Mouse (Mus musculus) CH12.LX (cell line): Measurements from ENCODE around the gene Plekhm3. TPM values are rescaled to one million over a fixed set of nuclear protein-coding genes. Genes with fewer than 3 reads are reported as not detected.

Experiments used
- DNase-seq: peaks from one replicate; pipeline ENCODE4 v3.0.0-alpha.2; 2013; ENCODE audit errors: extremely low read depth
- H3K27ac ChIP-seq: 2 replicates; pipeline ENCODE4 v1.5.1; 2012; ENCODE audit warnings: low read depth, mild to moderate bottlenecking, control low read depth, moderate library complexity; ENCODE audit not compliant: insufficient read depth
- H3K27me3 ChIP-seq: replicated peaks from 2 replicates; pipeline ENCODE3; 2012; ENCODE audit warnings: inconsistent platforms
- H3K36me3 ChIP-seq, 2 experiments: replicated peaks in 1 of 2; 2 replicates each; pipeline versions ENCODE3 to v1.6.1; 2012; ENCODE audit warnings: inconsistent platforms in 1 of 2, low read length in 1 of 2, mild to moderate bottlenecking in 1 of 2, mixed read lengths in 1 of 2, moderate library complexity in 1 of 2; ENCODE audit not compliant: control insufficient read depth in 1 of 2, insufficient read depth in 1 of 2
- H3K4me1 ChIP-seq, 2 experiments: 2 replicates each; pipeline ENCODE4 v1.6.1; 2012; ENCODE audit warnings: inconsistent platforms in 1 of 2, moderate library complexity in 1 of 2; ENCODE audit not compliant: insufficient read depth in 2 of 2, control insufficient read depth in 1 of 2
- H3K4me2 ChIP-seq: 2 replicates; pipeline ENCODE4 v1.6.1; 2012; ENCODE audit warnings: low read depth, mild to moderate bottlenecking, control low read depth; ENCODE audit not compliant: poor library complexity, insufficient read depth, severe bottlenecking
- H3K4me3 ChIP-seq, 3 experiments: fragments of 150-350 bp in 1 of 3; sonication (generic) in 1 of 3; replicated peaks in 1 of 3; 2 replicates each; pipeline versions ENCODE3 to v1.5.1; 2011 to 2012; ENCODE audit warnings: low read depth in 2 of 3, low read length in 2 of 3, mild to moderate bottlenecking in 2 of 3, moderate library complexity in 2 of 3, control low read depth in 1 of 3, improper control_type of control experiment in 1 of 3, inconsistent platforms in 1 of 3, mixed read lengths in 1 of 3; ENCODE audit not compliant: poor library complexity in 1 of 3
- H3K79me2 ChIP-seq: replicated peaks from 2 replicates; pipeline ENCODE4 v1.6.1; 2012; ENCODE audit warnings: mild to moderate bottlenecking, moderate library complexity; ENCODE audit not compliant: control insufficient read depth, poor library complexity, insufficient read depth, severe bottlenecking; ENCODE audit errors: extremely low read depth
- H3K9ac ChIP-seq: 2 replicates; pipeline ENCODE4 v1.6.1; 2012; ENCODE audit warnings: low read depth, mild to moderate bottlenecking, control low read depth, moderate library complexity; ENCODE audit not compliant: insufficient read depth
- H3K9me3 ChIP-seq: replicated peaks from 2 replicates; pipeline ENCODE3; 2012; ENCODE audit warnings: low read length, inconsistent platforms, mixed read lengths
- BHLHE40 ChIP-seq: IDR thresholded peaks from 2 replicates; pipeline ENCODE4 v1.6.1; 2011; ENCODE audit warnings: mild to moderate bottlenecking, low read depth, low read length, improper control_type of control experiment
- CHD1 ChIP-seq: IDR thresholded peaks from 2 replicates; pipeline ENCODE4 v1.6.1; 2012; ENCODE audit warnings: low read depth, low read length, improper control_type of control experiment, inconsistent platforms
- E2F4 ChIP-seq: IDR thresholded peaks from 2 replicates; pipeline ENCODE4 v1.6.1; 2011; ENCODE audit warnings: low read depth, low read length, improper control_type of control experiment; ENCODE audit not compliant: insufficient replicate concordance
- ELF1 ChIP-seq: IDR thresholded peaks from 2 replicates; pipeline ENCODE4 v1.6.1; 2014; ENCODE audit warnings: low read depth, mild to moderate bottlenecking, inconsistent platforms, low read length, improper control_type of control experiment
- EP300 ChIP-seq: IDR thresholded peaks from 2 replicates; pipeline ENCODE4 v1.6.1; 2011; ENCODE audit warnings: low read length, improper control_type of control experiment
- HCFC1 ChIP-seq: IDR thresholded peaks from 2 replicates; pipeline ENCODE4 v1.6.1; 2012; ENCODE audit warnings: low read depth, mild to moderate bottlenecking, inconsistent platforms, low read length, improper control_type of control experiment
- JUND ChIP-seq: conservative IDR thresholded peaks from 2 replicates; pipeline ENCODE4 v1.6.1; 2011; ENCODE audit warnings: low read depth, low read length, improper control_type of control experiment
- MAFK ChIP-seq: IDR thresholded peaks from 2 replicates; pipeline ENCODE4 v1.6.1; 2011; ENCODE audit warnings: low read length, improper control_type of control experiment; ENCODE audit not compliant: insufficient replicate concordance
- MAZ ChIP-seq: IDR thresholded peaks from 2 replicates; pipeline ENCODE4 v1.6.1; 2012; ENCODE audit warnings: low read depth, mild to moderate bottlenecking, inconsistent platforms, low read length, improper control_type of control experiment, moderate library complexity
- MEF2A ChIP-seq: IDR thresholded peaks from 2 replicates; pipeline ENCODE4 v1.6.1; 2014; ENCODE audit warnings: low read depth, mild to moderate bottlenecking, inconsistent platforms, low read length, improper control_type of control experiment, borderline replicate concordance
- MXI1 ChIP-seq: IDR thresholded peaks from 2 replicates; pipeline ENCODE4 v1.6.1; 2011; ENCODE audit warnings: mild to moderate bottlenecking, low read depth, low read length, improper control_type of control experiment
- NELFE ChIP-seq: IDR thresholded peaks from 2 replicates; pipeline ENCODE4 v1.6.1; 2011; ENCODE audit warnings: low read depth, low read length, improper control_type of control experiment
- RCOR1 ChIP-seq: conservative IDR thresholded peaks from 2 replicates; pipeline ENCODE4 v1.6.1; 2012; ENCODE audit warnings: low read depth, mild to moderate bottlenecking, inconsistent platforms, low read length, improper control_type of control experiment
- SIN3A ChIP-seq: IDR thresholded peaks from 2 replicates; pipeline ENCODE4 v1.6.1; 2012; ENCODE audit warnings: low read length, improper control_type of control experiment, inconsistent platforms
- SMC3 ChIP-seq: IDR thresholded peaks from 2 replicates; pipeline ENCODE4 v1.6.1; 2011; ENCODE audit warnings: low read depth, low read length, improper control_type of control experiment
- USF1 ChIP-seq: IDR thresholded peaks from 2 replicates; pipeline ENCODE4 v1.6.1; 2014; ENCODE audit warnings: low read depth, mild to moderate bottlenecking, inconsistent platforms, low read length, improper control_type of control experiment
- USF2 ChIP-seq: conservative IDR thresholded peaks from 2 replicates; pipeline ENCODE4 v1.6.1; 2011; ENCODE audit warnings: low read depth, low read length, improper control_type of control experiment
- ZMIZ1 ChIP-seq: IDR thresholded peaks from 2 replicates; pipeline ENCODE4 v1.6.1; 2012; ENCODE audit warnings: low read depth, mild to moderate bottlenecking, inconsistent platforms, low read length, improper control_type of control experiment
- dilution Hi-C: fragments of 300-500 bp; cut with MboI; formaldehyde crosslinking; loops from 2 replicates; pipeline ENCODE4 v1.14.3; 2020; ENCODE audit warnings: low sequenced_read_pairs; ENCODE audit not compliant: extremely low pct_unique_long_range_greater_than_20kb, extremely low pct_ligation_motif_present
- in situ Hi-C: fragments of 300-500 bp; cut with MboI; formaldehyde crosslinking; loops from 3 replicates; pipeline ENCODE4 v1.14.3; 2019; ENCODE audit warnings: low sequenced_read_pairs, low pct_ligation_motif_present, low pct_unique_long_range_greater_than_20kb, mixed read lengths
- polyA plus RNA-seq: library from polyadenylated mRNA; unstranded; fragments of >175 nt; gene quantifications from 2 replicates; pipeline ENCODE4 v1.2.1, GENCODE M21; 2012; ENCODE audit warnings: low read depth; ENCODE audit not compliant: insufficient read length
- total RNA-seq, 2 experiments: library from RNA; depleted of rRNA; stranded (reverse); fragments of 300-350 nt in 1 of 2; fragments of >200 nt in 1 of 2; gene quantifications; 2 replicates each; pipeline ENCODE4 v1.2.3; 2012 to 2014

The Plekhm3 gene
- total and polyA plus RNA-seq, 3 experiments, result 9.9 to 14.1 (median 13.0) TPM

- Histone ChIP-seq H3K36me3 (peaks cover 20 to 68% of the 10 kb centered on the region in 2 experiments), H3K27ac (no peak overlapping the region)
- in situ Hi-C loops, result no loop called here
- TF ChIP-seq NELFE (no peak), MEF2A (no peak), BHLHE40 (no peak), SIN3A (no peak), EP300 (no peak), MAZ (no peak), CHD1 (no peak), SMC3 (no peak), ELF1 (no peak), RCOR1 (no peak), USF2 (no peak), JUND (no peak), MAFK (no peak)
- TF ChIP-seq, all 38 proteins: peak for 0
- dilution Hi-C loops, result no loop called here
- no peaks in the 10 kb centered on the region for H3K79me2 ChIP-seq
- H3K4me1 ChIP-seq, result peaks cover 0 to 3% of the 10 kb centered on the region in 2 experiments; a peak in 1 of 4 replicates
- H3K9me3 ChIP-seq, result no peaks in the 10 kb centered on the region
- no peak overlapping the region for H3K4me3 ChIP-seq
- H3K9ac ChIP-seq, result no peak overlapping the region
- DNase-seq, result no peak
- no peak overlapping the region for H3K4me2 ChIP-seq
- no peaks in the 10 kb centered on the region for H3K27me3 ChIP-seq
These were observed 144.7 kb downstream of the Plekhm3 start for GRCm38 (mm10) chr1:64811956-64812355.

- H3K4me2 ChIP-seq, result no peak overlapping the region
- H3K27me3 ChIP-seq, result no peaks in the 10 kb centered on the region
- no peak overlapping the region for H3K4me3 ChIP-seq
- no peak overlapping the region for H3K9ac ChIP-seq
- dilution Hi-C loops (no loop called here), in situ Hi-C loops (no loop called here)
- TF ChIP-seq RCOR1, result no peak
- TF ChIP-seq E2F4, result no peak
- no peak for TF ChIP-seq USF1
- no peak for TF ChIP-seq ZMIZ1
- no peak for TF ChIP-seq SIN3A
- TF ChIP-seq MXI1, result no peak
- no peak for TF ChIP-seq HCFC1
- no peak for DNase-seq
- no peaks in the 10 kb centered on the region for H3K9me3 ChIP-seq
- H3K36me3 ChIP-seq, result peaks cover 8 to 58% of the 10 kb centered on the region in 2 experiments
- no peak overlapping the region for H3K27ac ChIP-seq
- peaks cover 0 to 17% of the 10 kb centered on the region in 2 experiments; a peak in 2 of 4 replicates for H3K4me1 ChIP-seq
- H3K79me2 ChIP-seq, result no peaks in the 10 kb centered on the region
These were observed 147.5 kb downstream of the Plekhm3 start for GRCm38 (mm10) chr1:64809085-64809484.
